Mouse (Mus musculus) neural tube, embryonic 13.5 days (tissue): ENCODE measurements around the gene Ccnd3. TPM values are rescaled to one million over a fixed set of nuclear protein-coding genes. Genes with fewer than 3 reads are reported as not detected.

ENCODE experiments used
- ATAC-seq: fragments of 200-750 bp; cut with Nextera tagmentation; 2 replicates; pipeline ENCODE4 v1.8.0; 2017; ENCODE audit warnings: low read depth, mild to moderate bottlenecking, moderate TSS enrichment, moderate library complexity
- H3K27ac ChIP-seq: fragments of 300-500 bp; sonication (generic); replicated peaks from 2 replicates; pipeline ENCODE4 v1.5.1; 2015; ENCODE audit warnings: moderate library complexity, mild to moderate bottlenecking, inconsistent platforms
- H3K27me3 ChIP-seq: fragments of 300-500 bp; sonication (generic); 2 replicates; pipeline ENCODE4 v1.6.1; 2015; ENCODE audit warnings: mild to moderate bottlenecking, inconsistent platforms
- H3K36me3 ChIP-seq: fragments of 300-500 bp; sonication (generic); 2 replicates; pipeline ENCODE4 v1.6.1; 2015; ENCODE audit warnings: mild to moderate bottlenecking, inconsistent platforms
- H3K4me1 ChIP-seq: fragments of 300-500 bp; sonication (generic); replicated peaks from 2 replicates; pipeline ENCODE4 v1.6.1; 2015; ENCODE audit warnings: inconsistent platforms
- H3K4me2 ChIP-seq: fragments of 300-500 bp; sonication (generic); 2 replicates; pipeline ENCODE4 v1.6.1; 2015; ENCODE audit warnings: inconsistent platforms, mild to moderate bottlenecking, moderate library complexity
- H3K4me3 ChIP-seq: fragments of 300-500 bp; sonication (generic); 2 replicates; pipeline ENCODE4 v1.5.1; 2015; ENCODE audit warnings: mild to moderate bottlenecking, inconsistent platforms
- H3K9ac ChIP-seq: fragments of 300-500 bp; sonication (generic); 2 replicates; pipeline ENCODE4 v1.6.1; 2015; ENCODE audit warnings: moderate library complexity, mild to moderate bottlenecking, inconsistent platforms
- H3K9me3 ChIP-seq: fragments of 300-500 bp; sonication (generic); 2 replicates; pipeline ENCODE4 v1.6.1; 2016; ENCODE audit warnings: inconsistent platforms
- WGBS: fragments of 180-500 bp; shearing (Covaris S2); methylation state at CpG from one replicate; pipeline ENCODE4 v1.1.7; 2015; 5-methylcytosine and 5-hydroxymethylcytosine counted together
- polyA plus RNA-seq: library from polyadenylated mRNA; unstranded; fragments of >200 nt; fragmentation: Nextera tagmentation; extraction: Ambion mirVana; gene quantifications from 2 replicates; pipeline ENCODE4 v1.2.1, GENCODE M21; 2015

Ccnd3 gene
- polyA plus RNA-seq, 1 experiment from 2014 or later = 78.5 TPM

GRCm38 (mm10) chr17:47506042-47506441, 1.2 kb downstream of the Ccnd3 start:
- WGBS = 89% methylated on average over 1 of the region's 1 CpGs
- H3K36me3 ChIP-seq = no peaks in the 10 kb centered on the region
- peaks cover 32% of the 10 kb centered on the region for H3K4me1 ChIP-seq
- no peak overlapping the region for H3K9ac ChIP-seq
- no peak overlapping the region for H3K4me2 ChIP-seq
- no peak overlapping the region for H3K27ac ChIP-seq
- H3K9me3 ChIP-seq = no peaks in the 10 kb centered on the region
- no peak for ATAC-seq
- no peak overlapping the region for H3K4me3 ChIP-seq
- no peaks in the 10 kb centered on the region for H3K27me3 ChIP-seq

GRCm38 (mm10) chr17:47506697-47507096, 1.8 kb downstream of the Ccnd3 start:
- Histone ChIP-seq H3K4me2 (no peak overlapping the region), H3K9ac (no peak overlapping the region), H3K9me3 (no peaks in the 10 kb centered on the region), H3K36me3 (no peaks in the 10 kb centered on the region), H3K27ac (no peak overlapping the region), H3K27me3 (no peaks in the 10 kb centered on the region), H3K4me3 (no peak overlapping the region), H3K4me1 (peaks cover 33% of the 10 kb centered on the region)
- no peak for ATAC-seq
- 91% methylated on average over 4 of the region's 4 CpGs for WGBS

DNA sequence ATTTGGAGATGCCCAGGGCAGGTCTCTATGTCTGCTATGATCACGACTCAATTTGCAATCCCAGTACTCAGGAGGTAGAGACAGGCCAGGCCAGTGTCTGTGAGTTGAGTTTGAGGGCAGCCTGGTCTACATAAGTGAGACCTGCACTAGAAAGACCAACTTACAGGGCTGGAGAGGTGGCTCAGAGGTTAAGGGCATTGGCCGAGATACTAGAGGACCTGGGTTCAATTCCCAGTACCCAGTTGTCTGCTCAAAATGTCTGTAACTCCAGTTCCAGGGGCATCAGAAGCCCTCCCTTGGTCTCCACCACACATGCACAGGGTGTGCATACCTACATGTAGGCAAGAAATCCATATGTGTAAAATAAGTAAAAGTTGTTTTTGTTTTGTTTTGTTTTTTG, 2.7 kb downstream of the Ccnd3 start:
- WGBS = 89% methylated on average over 2 of the region's 2 CpGs
- 0 out of 2 replicates have a peak overlapping the region, but pooled peaks have one; percentile 30 for H3K4me2 ChIP-seq

GRCm38 (mm10) chr17:47508012-47508608, 3.3 kb downstream of the Ccnd3 start:
- Histone ChIP-seq H3K9me3 (no peaks in the 10 kb centered on the region), H3K27me3 (no peaks in the 10 kb centered on the region), H3K9ac (no peak overlapping the region), H3K4me2 (peak overlapping the region; percentile 30; the same call in 1 of the 2 replicates), H3K36me3 (no peaks in the 10 kb centered on the region), H3K4me3 (no peak overlapping the region), H3K4me1 (peaks cover 33% of the 10 kb centered on the region), H3K27ac (peak overlapping the region; percentile 67)
- no peak for ATAC-seq
- WGBS = 49% methylated on average over 12 of the region's 12 CpGs

More for the DNA sequence above, 2.7 kb downstream of the Ccnd3 start:
- Histone ChIP-seq H3K4me1 (peaks cover 33% of the 10 kb centered on the region), H3K4me3 (no peak overlapping the region), H3K27me3 (no peaks in the 10 kb centered on the region), H3K9ac (no peak overlapping the region), H3K9me3 (no peaks in the 10 kb centered on the region), H3K27ac (no peak overlapping the region), H3K36me3 (no peaks in the 10 kb centered on the region)
- no peak for ATAC-seq

DNA sequence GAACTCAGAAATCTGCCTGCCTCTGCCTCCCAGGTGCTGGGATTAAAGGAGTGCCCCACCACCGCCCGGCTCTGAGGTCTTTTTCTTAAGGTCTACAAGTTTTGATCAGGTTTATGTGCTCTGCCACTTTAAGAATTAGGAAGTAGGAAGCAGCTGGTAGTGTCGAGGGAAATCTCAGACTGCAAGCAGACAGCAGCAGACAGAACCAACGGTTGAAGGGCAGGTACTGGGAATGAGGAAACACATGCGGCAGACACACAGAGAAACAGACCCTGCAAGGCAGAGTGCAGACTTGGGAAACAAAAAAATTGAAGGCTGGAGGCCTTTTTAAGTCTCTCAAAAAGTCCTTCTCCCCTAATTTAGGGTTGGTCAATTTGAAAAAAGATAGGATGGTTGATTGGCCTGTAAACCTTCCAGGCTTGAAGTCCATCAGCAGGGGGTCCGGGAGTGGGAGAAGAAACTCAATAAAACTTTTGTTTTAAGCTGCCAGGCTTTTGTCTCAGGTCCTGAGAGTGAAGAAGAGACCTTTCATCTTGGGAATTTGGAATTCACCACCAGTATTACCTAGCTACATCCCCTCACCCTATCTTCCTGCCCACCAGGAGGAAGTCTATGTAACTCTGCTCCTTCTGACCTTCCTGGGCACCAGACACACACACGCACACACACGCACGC, 4.3 kb downstream of the Ccnd3 start:
- no peaks in the 10 kb centered on the region for H3K36me3 ChIP-seq
- peaks cover 33% of the 10 kb centered on the region for H3K4me1 ChIP-seq
- no peak overlapping the region for H3K4me3 ChIP-seq
- H3K9me3 ChIP-seq = no peaks in the 10 kb centered on the region
- 0 out of 2 replicates have a peak overlapping the region, but pooled peaks have one; percentile 20 for H3K27ac ChIP-seq
- no peak overlapping the region for H3K4me2 ChIP-seq
- no peak overlapping the region for H3K9ac ChIP-seq
- 39% methylated on average over 9 of the region's 9 CpGs for WGBS
- ATAC-seq = no peak
- no peaks in the 10 kb centered on the region for H3K27me3 ChIP-seq

DNA sequence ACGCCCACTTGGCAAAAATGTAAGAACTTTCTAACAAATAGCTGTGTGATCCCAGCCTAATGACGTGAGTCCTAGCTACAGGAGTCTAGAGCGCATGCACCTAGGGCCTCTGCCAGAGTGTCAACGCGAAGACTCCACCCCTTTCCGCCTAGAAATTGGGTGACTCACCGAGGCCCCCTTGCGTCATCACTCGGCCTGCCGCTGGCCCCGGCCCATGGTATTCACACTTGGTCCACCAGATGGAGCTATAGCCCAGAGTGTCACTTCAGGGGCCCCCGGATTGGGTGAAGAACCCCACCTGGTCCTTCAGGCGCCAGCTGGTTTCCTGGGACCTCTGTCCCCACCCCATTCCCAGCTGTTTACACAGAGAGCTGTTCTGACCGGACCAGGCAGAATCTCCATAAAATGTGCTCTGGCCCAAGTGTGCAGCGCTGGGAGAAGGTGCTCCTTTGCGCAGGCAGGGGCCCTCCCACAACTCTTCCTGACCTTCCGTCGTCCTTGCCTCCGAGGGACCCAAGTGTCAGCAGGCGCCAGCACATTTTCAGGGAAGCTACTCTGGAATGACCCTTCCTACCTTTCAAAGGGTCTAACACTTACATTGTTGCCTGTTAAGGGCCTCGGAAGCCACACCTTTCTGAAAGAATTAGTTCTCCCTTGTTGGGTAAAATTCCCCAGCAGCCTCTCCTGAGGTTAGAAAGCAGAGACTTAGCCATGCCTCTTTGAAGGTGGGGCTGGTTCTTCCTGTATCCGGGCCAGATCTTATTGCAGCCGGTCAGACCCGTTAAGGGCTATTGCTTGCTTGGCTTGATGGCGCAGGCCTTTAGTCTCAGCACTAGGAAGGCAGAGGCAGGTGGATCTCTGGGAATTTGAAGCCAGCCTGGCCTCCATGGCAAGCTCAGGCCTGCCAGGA, 6.5 kb downstream of the Ccnd3 start:
- Histone ChIP-seq H3K36me3 (no peaks in the 10 kb centered on the region), H3K27ac (peak overlapping the region; percentile 28; the same call in 1 of the 2 replicates), H3K4me2 (peak overlapping the region; percentile 38), H3K9ac (peak overlapping the region; percentile 32; the same call in 1 of the 2 replicates), H3K4me3 (peak overlapping the region; percentile 7; the same call in 1 of the 2 replicates), H3K9me3 (no peaks in the 10 kb centered on the region), H3K4me1 (peaks cover 21% of the 10 kb centered on the region; the same call in 1 of the 2 replicates), H3K27me3 (no peaks in the 10 kb centered on the region)
- peak; percentile 80 for ATAC-seq
- 20% methylated on average over 25 of the region's 25 CpGs for WGBS

GRCm38 (mm10) chr17:47512956-47513775, 8.3 kb downstream of the Ccnd3 start:
- Histone ChIP-seq H3K4me2 (no peak overlapping the region), H3K36me3 (no peaks in the 10 kb centered on the region), H3K9me3 (no peaks in the 10 kb centered on the region), H3K27ac (no peak overlapping the region), H3K9ac (no peak overlapping the region), H3K27me3 (no peaks in the 10 kb centered on the region), H3K4me3 (no peak overlapping the region), H3K4me1 (peaks cover 15% of the 10 kb centered on the region; the same call in 1 of the 2 replicates)
- no peak for ATAC-seq
- 77% methylated on average over 10 of the region's 10 CpGs for WGBS

GRCm38 (mm10) chr17:47515180-47515844, 10.5 kb downstream of the Ccnd3 start:
- H3K9ac ChIP-seq = no peak overlapping the region
- H3K36me3 ChIP-seq = no peaks in the 10 kb centered on the region
- no peak for ATAC-seq
- no peak overlapping the region for H3K4me2 ChIP-seq
- H3K4me1 ChIP-seq = peaks cover 11% of the 10 kb centered on the region; the same call in 1 of the 2 replicates
- H3K27me3 ChIP-seq = no peaks in the 10 kb centered on the region
- no peaks in the 10 kb centered on the region for H3K9me3 ChIP-seq
- 83% methylated on average over 7 of the region's 7 CpGs for WGBS
- no peak overlapping the region for H3K27ac ChIP-seq
- no peak overlapping the region for H3K4me3 ChIP-seq

GRCm38 (mm10) chr17:47516232-47516631, 11.4 kb downstream of the Ccnd3 start:
- Histone ChIP-seq H3K9me3 (no peaks in the 10 kb centered on the region), H3K4me1 (peaks cover 7% of the 10 kb centered on the region), H3K27me3 (no peaks in the 10 kb centered on the region), H3K36me3 (no peaks in the 10 kb centered on the region), H3K4me2 (no peak overlapping the region), H3K4me3 (no peak overlapping the region), H3K9ac (no peak overlapping the region), H3K27ac (no peak overlapping the region)
- no peak for ATAC-seq
- 92% methylated on average over 3 of the region's 3 CpGs for WGBS

- Histone ChIP-seq H3K4me3 (no peak overlapping the region), H3K27me3 (no peaks in the 10 kb centered on the region), H3K9me3 (no peaks in the 10 kb centered on the region), H3K4me1 (peaks cover 21% of the 10 kb centered on the region), H3K4me2 (no peak overlapping the region), H3K36me3 (no peaks in the 10 kb centered on the region), H3K9ac (no peak overlapping the region), H3K27ac (peak overlapping the region; percentile 20; the same call in 1 of the 2 replicates)
- WGBS = 47% methylated on average over 8 of the region's 8 CpGs
- ATAC-seq = no peak
Observed at GRCm38 (mm10) chr17:47518205-47518604, 13.4 kb downstream of the Ccnd3 start.
